Mouse (Mus musculus) right cerebral cortex, postnatal 25 days (tissue): ENCODE measurements around the gene Gsk3a.

Experiments used
- DNase-seq: peaks from one replicate; pipeline ENCODE4 v3.0.0; 2022

The Gsk3a gene

GRCm38 (mm10) chr7:25237249-25238014 is at the start of gene Gsk3a:
TSS of gene Gsk3a (minus strand) at chr7:25237851.
- peak; percentile 99 for DNase-seq

DNA sequence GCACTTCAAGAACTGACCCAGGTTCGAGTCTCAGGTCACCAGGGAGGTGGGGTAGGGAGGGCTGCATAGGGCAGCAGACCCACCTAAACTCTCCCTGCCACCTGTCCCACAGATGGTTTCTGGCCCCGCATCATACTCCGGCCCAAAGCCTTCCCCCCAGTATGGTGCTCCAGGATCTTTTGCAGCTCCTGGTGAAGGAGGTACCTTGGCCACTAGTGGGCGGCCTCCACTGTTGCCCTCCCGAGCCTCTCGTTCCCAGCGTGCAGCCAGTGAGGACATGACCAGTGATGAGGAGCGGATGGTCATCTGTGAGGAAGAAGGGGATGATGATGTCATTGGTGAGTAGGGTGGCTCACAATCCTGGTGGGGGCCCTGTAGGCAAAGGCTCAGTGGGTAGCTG is 49.3 kb upstream of the Gsk3a start:
- DNase-seq: no peak

DNA sequence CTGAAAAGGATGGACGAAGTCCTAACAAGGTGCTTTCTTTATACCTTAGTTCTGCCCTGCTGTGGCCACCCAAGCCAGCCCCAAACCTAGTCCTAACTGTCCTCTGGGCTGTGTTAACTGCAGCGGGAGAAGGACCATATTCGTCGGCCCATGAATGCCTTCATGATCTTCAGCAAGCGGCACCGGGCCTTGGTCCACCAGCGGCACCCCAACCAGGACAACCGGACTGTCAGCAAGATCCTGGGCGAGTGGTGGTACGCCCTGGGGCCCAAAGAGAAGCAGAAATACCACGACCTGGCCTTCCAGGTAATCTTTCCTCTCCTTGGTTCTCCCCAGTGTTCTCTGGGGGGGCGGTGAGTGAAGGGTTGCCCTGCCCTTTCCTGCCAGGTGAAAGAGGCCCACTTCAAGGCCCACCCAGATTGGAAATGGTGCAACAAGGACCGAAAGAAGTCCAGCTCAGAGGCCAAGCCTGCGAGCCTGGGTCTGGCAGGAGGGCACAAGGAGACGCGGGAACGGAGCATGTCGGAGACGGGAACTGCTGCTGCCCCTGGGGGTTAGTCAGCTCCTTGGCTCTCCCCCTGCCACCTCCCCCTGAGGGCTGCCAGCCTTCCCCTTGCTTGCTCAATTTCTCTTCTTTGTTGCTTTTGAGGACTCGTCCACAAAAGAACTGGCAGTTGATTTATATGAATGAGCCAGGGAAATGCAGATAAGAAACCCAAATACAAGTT is 48.0 kb upstream of the Gsk3a start:
- DNase-seq: no peak

GRCm38 (mm10) chr7:25284766-25285165 is 47.1 kb upstream of the Gsk3a start:
- DNase-seq: no peak

DNA sequence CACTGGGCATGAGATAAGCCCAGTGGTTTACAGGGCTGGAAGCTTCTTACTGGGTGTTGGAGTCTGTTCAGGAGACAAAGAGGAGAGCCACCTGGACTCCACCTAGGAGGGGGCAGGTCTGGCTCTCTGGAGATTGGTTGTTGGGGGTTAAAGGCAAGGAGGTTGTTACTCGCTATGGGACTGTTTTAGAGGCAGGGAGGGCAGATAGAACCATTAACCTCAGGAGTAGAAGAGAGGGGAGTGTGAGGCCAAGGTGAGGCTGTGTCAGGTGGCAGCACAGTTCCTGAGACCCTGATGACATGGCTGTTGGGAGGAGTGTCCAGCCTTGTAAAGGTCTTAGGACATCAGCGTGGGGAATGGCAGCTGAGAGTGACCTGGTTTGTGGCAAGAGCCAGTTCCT is 46.5 kb upstream of the Gsk3a start:
- no peak for DNase-seq

DNA sequence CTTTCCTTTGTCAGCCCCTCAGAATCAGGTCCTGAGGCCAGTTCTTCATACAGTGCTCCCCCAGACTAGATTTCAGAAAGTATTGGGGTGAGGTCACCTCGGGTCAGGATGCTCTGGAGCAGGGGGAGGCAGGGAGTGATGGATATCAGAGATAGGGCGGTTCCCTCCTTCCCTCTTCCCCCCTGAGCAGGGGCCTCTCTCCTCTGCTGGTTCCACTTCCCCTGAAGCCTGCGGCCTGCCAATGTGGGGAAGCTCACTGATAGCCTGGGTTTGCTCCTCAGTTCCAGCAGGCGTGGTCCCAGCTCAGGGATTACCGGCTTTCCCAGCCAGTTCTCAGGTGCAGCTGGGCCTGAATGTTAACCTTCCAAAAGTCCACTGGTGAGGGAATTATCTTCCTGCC is 46.0 kb upstream of the Gsk3a start:
- no peak for DNase-seq

DNA sequence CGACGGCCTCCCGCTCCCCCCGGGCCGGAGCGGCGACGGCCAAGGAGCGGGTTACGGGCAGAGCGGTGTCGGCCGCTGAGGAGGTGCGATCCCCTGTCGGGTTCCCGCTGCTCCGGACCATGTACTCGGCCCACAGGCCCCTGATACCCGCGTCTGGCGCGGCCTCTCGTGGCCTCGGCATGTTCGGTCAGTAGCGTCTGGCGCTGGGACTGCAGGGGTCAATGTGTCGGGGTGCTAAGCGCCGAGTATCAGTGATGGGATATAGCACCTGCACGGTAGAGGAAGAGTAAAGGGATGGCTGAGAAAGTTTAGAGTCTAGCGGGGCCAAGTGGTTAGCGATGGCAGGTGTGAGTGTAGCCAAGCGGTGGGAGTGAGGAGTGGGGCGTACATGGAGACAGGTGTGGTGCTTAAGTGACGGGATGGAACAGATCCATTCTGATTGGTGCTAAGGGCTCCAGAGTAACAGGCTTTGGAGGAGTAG is 45.1 kb upstream of the Gsk3a start:
- no peak for DNase-seq

GRCm38 (mm10) chr7:25281734-25282601 is 44.3 kb upstream of the Gsk3a start:
- DNase-seq: peak; percentile 95

GRCm38 (mm10) chr7:25281166-25281733 is 43.6 kb upstream of the Gsk3a start:
- no peak for DNase-seq

GRCm38 (mm10) chr7:25279861-25280791 is 42.5 kb upstream of the Gsk3a start:
- no peak for DNase-seq

DNA sequence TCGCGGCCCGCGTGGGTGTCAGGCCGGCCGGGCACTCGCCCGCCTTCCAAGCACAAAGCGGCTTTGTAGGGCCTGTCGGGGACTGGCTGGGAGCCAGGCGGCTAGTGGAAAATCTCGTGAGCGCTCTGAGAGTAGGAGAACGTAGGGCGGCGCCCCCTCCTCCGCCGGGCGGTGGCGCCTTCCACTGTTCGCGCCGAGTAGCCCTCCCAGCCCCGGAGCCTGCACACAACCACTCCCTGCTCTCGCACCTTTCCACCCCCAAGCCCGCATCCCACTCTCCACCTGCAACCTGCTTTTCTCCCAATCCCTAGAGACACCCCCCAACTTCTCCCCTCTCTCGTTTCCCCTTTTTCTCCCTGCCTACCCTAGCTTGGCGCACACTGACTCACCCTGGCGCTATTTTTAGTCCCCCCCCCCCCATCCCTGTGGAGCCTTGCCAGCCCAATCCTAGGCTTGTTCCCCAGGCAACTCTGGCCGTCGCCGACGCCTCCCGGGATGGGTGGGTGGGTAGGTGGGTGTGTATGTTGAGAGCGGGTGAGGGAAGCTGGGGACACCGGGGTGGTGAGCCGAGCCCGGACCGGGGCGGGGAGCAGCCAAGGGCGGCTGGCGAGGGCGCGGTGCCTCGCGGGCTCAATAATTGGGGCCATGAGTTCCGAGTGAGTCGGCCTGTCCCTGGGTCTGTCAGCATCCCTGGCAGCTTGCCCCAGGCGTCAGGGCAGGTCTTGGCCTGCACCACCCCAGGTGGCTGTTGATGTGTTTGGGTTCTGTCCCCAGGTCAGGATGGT is 41.6 kb upstream of the Gsk3a start:
- DNase-seq: peak; percentile 89

GRCm38 (mm10) chr7:25278341-25279075 is 40.9 kb upstream of the Gsk3a start:
- DNase-seq: peak; percentile 87

DNA sequence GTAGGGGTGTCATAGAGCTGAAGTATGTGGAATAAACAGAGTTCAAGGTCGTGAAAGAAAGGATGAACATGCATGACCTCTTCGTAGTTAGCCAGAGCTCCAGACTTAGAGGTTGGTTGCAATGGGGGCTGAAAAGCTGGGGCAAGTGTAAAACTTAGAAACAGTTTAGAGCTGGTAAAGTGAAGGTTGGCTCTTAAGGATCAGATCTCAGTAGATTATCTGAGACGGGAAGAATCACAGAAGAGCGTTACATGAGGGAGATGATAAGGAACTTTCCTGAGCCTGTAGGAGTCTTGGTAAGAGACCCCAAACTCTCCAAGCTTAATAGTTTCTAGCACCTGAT is 40.3 kb upstream of the Gsk3a start:
- DNase-seq: no peak

DNA sequence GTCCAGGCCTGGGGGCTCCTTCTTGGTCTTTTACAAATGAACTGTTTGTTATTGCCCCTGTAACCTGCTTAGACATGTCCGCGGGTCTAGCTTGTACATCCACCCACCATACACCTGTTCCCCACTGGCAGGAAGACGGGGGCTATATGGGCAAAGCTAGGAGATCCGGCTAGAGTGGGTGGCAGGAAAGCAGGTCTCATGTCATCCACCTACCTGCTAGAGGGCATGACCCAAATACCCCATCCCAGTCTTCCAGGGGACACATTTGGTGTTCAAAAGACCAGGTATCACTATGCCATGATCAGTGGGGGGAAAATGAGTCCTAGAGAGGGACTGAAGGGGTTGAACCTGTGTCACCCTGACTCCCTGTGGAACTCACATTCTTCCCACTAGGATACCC is 39.8 kb upstream of the Gsk3a start:
- DNase-seq: no peak

GRCm38 (mm10) chr7:25275555-25276298 is 38.1 kb upstream of the Gsk3a start:
- no peak for DNase-seq

DNA sequence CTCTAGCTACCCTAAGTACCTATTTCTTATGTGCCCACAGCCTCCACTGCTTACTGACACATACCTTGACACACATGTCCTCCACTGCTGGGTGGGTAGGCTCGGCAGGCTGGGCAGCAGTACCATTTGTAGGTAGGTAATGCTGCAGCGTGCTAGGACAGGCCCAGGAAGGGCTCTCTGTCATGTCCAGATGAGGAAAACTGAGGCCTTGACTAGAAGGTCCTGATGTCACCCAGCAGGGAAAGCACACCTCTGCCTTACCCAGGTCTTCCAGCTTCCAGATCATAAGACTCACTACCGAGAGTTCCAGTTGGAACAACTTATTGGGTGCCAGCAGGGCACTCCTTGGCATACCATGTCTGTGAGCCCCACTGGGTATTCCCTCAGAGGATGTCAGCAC is 37.3 kb upstream of the Gsk3a start:
- no peak for DNase-seq

DNA sequence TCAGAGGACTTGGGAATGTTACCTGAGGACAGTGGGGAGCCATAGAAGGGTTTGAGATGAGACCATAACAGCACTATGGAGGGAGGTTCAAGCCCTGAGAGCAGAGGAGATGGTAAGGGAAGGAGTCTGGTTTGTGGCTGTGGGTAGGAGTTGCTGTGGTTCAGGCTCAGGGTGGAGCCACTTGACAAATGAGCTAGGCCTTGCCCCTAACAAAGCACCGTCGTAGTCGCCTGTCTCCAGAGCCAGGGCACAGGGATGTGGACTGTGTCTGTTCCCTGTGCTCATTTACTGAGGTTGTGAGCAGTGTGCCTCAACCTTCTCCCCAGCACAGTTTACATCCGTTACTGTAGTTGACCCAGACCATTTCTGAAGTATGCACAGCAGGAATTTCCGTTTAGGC is 36.9 kb upstream of the Gsk3a start:
- DNase-seq: no peak

- no peak for DNase-seq
These were observed 35.9 kb upstream of the Gsk3a start for GRCm38 (mm10) chr7:25273259-25274241.
